Mouse (Mus musculus): ENCODE results near the gene Mrps6.

The Mrps6 gene

DNA sequence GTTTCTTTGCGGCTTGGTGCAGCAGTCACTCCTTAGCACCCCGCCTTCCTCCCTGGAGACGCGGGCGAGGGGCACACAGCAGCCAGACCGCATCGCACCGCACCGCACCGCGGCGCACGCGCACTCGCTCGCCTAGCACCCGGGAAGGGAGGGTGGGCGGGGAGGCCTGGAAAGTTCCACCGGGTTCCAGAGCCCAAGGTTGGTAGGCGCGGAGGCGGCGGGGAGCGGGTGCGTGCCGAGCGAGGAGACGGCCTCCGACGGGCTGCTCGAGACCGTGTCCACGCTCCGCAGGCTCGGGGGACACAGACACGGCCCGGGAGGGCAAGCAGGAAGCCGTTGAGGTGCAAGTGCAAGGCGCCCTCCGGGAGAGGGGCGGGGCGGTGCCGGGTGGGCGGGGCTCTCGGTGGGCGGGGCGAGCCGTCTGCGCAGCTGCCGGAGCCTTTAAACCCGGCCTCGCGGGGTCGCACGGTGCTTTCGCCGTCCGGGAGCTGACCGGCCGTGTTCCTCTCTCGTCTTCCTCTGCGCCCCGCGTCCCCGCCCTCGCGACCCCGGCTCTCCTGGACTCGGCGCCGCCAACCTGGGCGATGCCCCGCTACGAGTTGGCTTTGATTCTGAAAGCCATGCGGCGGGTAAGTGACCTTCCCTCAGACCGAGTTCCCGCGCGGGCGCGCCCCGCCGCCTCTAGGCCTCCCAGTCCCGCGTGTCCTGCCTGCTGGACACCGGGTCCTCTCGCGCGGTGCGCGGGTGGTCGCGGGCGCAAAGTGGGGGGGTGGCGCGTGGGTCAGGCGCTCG lies at the start of gene Mrps6, which contains the start of the genes Gm49711 and Slc5a3:
TSS of gene Mrps6 (plus strand) at position 419 of the 792 bp plus-strand sequence.
TSS of gene Gm49711 (plus strand) at position 465 of the 792 bp plus-strand sequence.
TSS of gene Slc5a3 (plus strand) at position 471 of the 792 bp plus-strand sequence.
- peak; percentile 83 for DNase-seq

DNA sequence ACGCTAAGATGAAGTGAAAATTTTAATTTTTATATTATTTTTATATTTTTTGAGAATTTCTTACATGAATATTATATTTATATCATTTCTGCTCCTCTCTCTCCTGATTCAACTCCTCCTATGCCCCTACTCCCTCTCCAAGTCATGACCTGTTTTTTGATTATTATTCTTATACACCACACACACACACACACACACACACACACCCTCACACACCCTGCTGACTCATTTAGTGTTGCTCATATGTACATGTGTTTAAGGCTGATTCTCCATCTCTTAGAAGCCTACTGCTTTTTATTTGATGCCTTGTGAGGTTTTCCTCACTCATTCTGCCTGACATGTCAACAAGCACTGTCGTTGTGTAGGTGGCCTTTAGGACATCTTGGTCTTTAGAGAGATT lies 48.5 kb upstream of the Mrps6 start:
- DNase-seq: no peak

GRCm38 (mm10) chr16:92016792-92017191 lies 41.3 kb upstream of the Mrps6 start:
- DNase-seq: no peak

DNA sequence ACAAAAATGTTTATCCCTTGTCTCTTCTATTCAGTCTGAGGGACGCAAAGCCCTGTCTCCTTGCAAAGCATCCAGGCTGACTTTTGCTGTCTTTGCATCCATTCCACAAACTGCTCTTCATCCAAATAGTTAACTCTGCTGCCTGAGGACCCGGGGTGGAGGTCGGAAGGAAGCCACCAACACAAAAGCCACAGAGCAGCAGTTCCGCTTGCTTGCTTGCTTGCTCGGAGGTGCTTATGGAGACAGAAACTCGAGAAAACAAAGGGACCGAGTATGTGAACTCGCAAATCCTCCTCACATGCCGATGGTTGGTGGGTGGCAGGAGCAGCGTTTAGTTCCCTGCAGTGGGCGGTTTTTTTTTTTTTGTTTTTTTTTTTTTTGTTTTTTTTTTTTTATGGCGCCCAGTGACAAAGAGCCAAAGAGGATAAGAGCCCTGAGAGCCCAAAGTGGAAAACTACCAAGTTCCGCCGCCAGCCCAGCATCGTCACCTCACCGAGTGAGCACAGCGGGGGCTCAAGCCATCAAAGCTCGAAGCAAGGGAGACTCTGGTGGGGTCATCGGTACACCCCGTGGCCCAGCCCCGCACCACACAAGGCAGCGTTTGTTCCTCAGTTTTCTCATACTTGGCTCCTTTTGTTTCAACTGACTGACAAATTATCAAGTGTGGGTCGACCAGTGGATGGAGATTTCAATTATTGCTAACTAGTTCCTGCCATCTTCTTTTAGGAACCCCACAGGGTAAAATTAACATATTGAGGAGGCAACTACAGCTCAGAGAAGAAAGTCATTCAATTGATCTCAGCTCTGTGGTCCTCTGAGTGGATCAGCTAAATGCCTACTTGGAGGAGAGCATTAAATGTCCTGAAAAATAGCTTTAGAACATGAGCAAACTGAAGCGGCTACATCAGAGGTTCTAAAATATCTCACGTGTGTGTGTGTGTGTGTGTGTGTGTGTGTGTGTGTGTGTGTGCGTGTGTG lies 38.6 kb upstream of the Mrps6 start:
- DNase-seq: peak; percentile 22

- no peak for DNase-seq
Measured at GRCm38 (mm10) chr16:92021656-92022400, 36.2 kb upstream of the Mrps6 start.

GRCm38 (mm10) chr16:92022494-92023283 lies 35.4 kb upstream of the Mrps6 start:
- DNase-seq: no peak

GRCm38 (mm10) chr16:92033286-92033685 lies 24.8 kb upstream of the Mrps6 start:
- DNase-seq: no peak

GRCm38 (mm10) chr16:92034676-92035075 lies 23.4 kb upstream of the Mrps6 start:
- DNase-seq: no peak

GRCm38 (mm10) chr16:92036701-92037100 lies 21.4 kb upstream of the Mrps6 start:
- DNase-seq: no peak

GRCm38 (mm10) chr16:92037891-92038607 lies 20.0 kb upstream of the Mrps6 start:
- no peak for DNase-seq

DNA sequence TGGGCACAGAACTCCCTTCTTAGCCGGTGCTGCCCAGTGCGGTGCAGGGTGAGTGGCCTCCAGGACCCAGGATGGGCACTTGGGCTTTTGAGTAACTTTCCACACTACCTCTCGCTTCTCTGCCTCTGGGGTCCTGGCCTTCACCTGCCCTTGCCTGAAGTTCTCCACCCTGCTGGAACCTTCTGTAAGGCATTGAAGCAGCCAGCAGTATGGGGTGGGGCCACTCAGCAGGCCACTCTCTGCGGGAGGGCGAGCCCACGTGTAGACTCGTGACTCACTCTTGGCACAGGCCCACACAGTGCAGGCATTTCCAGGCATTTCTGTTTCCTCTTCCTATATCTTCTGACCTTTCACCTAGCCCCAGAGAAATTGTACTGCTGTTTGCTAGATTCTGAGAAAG lies 18.6 kb upstream of the Mrps6 start:
- DNase-seq: no peak

- no peak for DNase-seq
Measured at GRCm38 (mm10) chr16:92039966-92040365, 18.1 kb upstream of the Mrps6 start.

GRCm38 (mm10) chr16:92051777-92052310 lies 6.2 kb upstream of the Mrps6 start:
- DNase-seq: no peak

GRCm38 (mm10) chr16:92052569-92052968 lies 5.5 kb upstream of the Mrps6 start:
- DNase-seq: no peak

- DNase-seq: no peak
Measured at GRCm38 (mm10) chr16:92056711-92057110, 1.4 kb upstream of the Mrps6 start.

GRCm38 (mm10) chr16:92057456-92057851 lies 616 bp upstream of the Mrps6 start:
- DNase-seq: peak; percentile 18

DNA sequence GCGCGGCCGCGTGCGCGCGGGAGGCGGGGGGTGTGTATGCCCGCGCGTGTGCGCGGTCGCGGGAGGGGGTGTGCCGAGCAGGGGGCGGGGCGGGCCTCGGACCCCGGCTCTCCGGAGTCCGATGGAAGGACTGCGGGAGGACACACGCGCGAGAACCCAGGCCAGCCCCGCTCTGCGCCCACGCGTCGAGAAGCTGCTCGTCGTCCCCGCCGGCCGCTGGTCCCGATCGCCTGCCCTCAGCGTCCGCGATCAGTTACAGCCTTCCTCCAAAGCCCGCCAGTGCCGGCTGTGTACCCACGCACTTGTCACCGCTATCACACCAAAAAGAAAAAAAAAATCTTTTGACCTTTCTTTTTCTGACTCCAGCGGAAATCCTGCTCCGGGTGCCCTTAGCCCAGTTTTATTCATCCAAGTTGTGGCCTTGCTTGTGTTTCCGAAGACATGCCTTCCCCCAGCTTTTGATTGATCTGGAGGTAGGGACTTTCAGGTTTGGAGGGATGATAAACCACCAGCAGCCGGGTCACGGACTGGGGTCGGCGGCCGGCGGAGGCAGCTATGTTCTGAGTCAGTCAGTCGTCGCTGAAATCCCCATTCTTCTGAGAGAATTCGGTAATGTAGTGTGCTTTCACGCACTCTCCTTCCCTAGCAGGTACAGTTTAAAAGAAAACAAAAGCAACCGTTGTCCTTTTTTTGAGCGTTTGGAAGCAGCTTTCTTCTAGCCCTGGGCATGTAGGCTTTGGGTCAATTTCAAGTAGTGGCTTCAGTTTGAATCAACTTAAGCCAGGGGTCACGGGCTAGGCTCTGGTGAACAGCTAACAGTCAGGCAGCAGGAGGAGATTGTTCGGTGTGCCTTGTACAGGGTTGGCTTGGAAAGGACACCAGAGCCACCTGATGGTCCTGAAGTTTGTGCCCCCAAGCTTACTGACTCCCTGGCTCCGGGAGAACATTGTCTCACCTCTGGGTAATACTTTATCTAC lies 862 bp downstream of the Mrps6 start:
- no peak for DNase-seq

DNA sequence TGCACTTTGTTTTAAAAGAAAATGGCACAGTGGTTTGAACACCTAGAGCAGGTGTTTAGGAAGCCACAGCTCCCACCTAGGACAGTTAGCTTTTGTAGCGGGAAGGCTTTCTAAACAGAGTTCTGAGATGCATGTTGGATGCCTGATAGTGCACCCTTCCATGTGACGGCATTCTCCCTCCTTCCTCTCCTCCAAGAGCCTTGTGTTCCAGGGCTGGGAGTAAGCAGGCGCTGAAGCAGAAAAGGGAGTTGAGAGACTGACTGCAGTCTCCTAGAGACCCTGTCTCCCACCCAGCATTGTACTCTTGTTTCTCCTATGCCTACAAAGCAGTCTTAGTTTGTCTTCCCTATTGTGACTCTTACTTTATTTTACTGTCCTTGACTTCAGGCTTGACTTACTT lies 2.1 kb downstream of the Mrps6 start:
- DNase-seq: no peak

DNA sequence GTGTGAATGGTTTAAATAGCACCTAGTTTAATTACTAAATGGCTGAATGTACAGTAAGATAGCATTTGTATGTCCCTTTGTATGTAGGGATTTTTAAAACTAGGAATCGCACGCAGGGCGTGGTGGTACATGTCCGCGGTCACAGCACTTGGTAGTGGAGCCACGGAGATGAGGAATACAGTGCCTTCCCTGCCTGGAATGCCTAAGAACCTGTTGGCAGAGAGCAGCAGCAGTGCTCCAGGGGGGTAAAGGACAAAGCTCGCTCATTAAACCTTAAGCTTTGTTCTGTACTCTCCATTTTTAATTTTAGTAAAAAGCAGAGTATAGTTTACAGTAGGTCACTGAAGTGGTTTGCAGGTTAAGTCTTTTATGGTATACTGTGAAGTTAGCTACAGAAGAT lies 3.5 kb downstream of the Mrps6 start:
- DNase-seq: no peak

- DNase-seq: no peak
Measured at GRCm38 (mm10) chr16:92062832-92063231, 4.8 kb downstream of the Mrps6 start.
